Mouse (Mus musculus) CD4-positive, CD25-positive, alpha-beta regulatory T cell, adult 4 months (primary cell): ENCODE data around the gene Hes7. TPM values are rescaled to one million over a fixed set of nuclear protein-coding genes. Genes with fewer than 3 reads are reported as not detected.

Experiments used
- ATAC-seq: one replicate; pipeline ENCODE4 v1.8.0; 2017
- polyA plus RNA-seq, 2 experiments: library from polyadenylated mRNA; unstranded; fragments of 100-300 nt; shearing (Covaris generic); gene quantifications; one replicate each; pipeline ENCODE4 v1.2.1; 2017

Gene Hes7
- not detected for polyA plus RNA-seq

GRCm38 (mm10) chr11:69120221-69121000, at the start of gene Hes7:
Hes7 (plus strand) TSS chr11:69120404.
- no peak for ATAC-seq

- ATAC-seq: peak; percentile 81
These were observed 49.5 kb upstream of the Hes7 start, which contains the start of gene Tmem107 for GRCm38 (mm10) chr11:69070590-69071222. Tmem107 (plus strand) TSS chr11:69070806.

GRCm38 (mm10) chr11:69071262-69071661, 48.9 kb upstream of the Hes7 start:
- no peak for ATAC-seq

GRCm38 (mm10) chr11:69072234-69072633, 48.0 kb upstream of the Hes7 start:
- ATAC-seq: no peak

GRCm38 (mm10) chr11:69072666-69073064, 47.5 kb upstream of the Hes7 start:
- no peak for ATAC-seq

- peak; percentile 75 for ATAC-seq
These were observed 46.9 kb upstream of the Hes7 start for GRCm38 (mm10) chr11:69073065-69073888.

- no peak for ATAC-seq
These were observed 46.0 kb upstream of the Hes7 start for GRCm38 (mm10) chr11:69073951-69074775.

- ATAC-seq: no peak
These were observed 45.5 kb upstream of the Hes7 start for GRCm38 (mm10) chr11:69074776-69075069.

- ATAC-seq: no peak
These were observed 44.3 kb upstream of the Hes7 start for GRCm38 (mm10) chr11:69075764-69076479.

- ATAC-seq: no peak
These were observed 43.6 kb upstream of the Hes7 start for GRCm38 (mm10) chr11:69076572-69076971.

GRCm38 (mm10) chr11:69077316-69077715, 42.9 kb upstream of the Hes7 start:
- no peak for ATAC-seq

GRCm38 (mm10) chr11:69078041-69078440, 42.2 kb upstream of the Hes7 start:
- no peak for ATAC-seq

- no peak for ATAC-seq
These were observed 41.3 kb upstream of the Hes7 start for GRCm38 (mm10) chr11:69078805-69079438.

GRCm38 (mm10) chr11:69080102-69080854, 39.9 kb upstream of the Hes7 start:
- no peak for ATAC-seq

GRCm38 (mm10) chr11:69080855-69081222, 39.4 kb upstream of the Hes7 start:
- ATAC-seq: no peak

- ATAC-seq: no peak
These were observed 38.6 kb upstream of the Hes7 start for GRCm38 (mm10) chr11:69081613-69082012.

GRCm38 (mm10) chr11:69085608-69086007, 34.6 kb upstream of the Hes7 start:
- ATAC-seq: no peak

GRCm38 (mm10) chr11:69086390-69086789, 33.8 kb upstream of the Hes7 start:
- no peak for ATAC-seq

- ATAC-seq: no peak
These were observed 33.1 kb upstream of the Hes7 start for GRCm38 (mm10) chr11:69087082-69087481.

- ATAC-seq: no peak
These were observed 32.6 kb upstream of the Hes7 start for GRCm38 (mm10) chr11:69087597-69087996.
